Mouse (Mus musculus): ENCODE results near the gene Larp4. TPM values are rescaled to one million over a fixed set of nuclear protein-coding genes. Genes with fewer than 3 reads are reported as not detected.

Larp4 gene
- polyA plus RNA-seq, 1 experiment, result 19.6 TPM

- Histone ChIP-seq H3K27me3 (ENCODE audit: control insufficient read depth, insufficient read depth, insufficient read length) (peaks cover 8% of the 10 kb centered on the region), H3K4me3 (ENCODE audit: insufficient read depth, poor library complexity, severe bottlenecking) (no peak overlapping the region), H3K36me3 (ENCODE audit: control insufficient read depth, insufficient read depth) (no peaks in the 10 kb centered on the region), H3K79me2 (ENCODE audit: control insufficient read depth, insufficient read depth) (no peaks in the 10 kb centered on the region), H3ac (ENCODE audit: control insufficient read depth, insufficient read length, low read depth) (no peak overlapping the region), H3K79me3 (ENCODE audit: low read depth) (no peaks in the 10 kb centered on the region)
- TF ChIP-seq CEBPB (IDR thresholded peaks at IDR 0.05; ENCODE audit: low read depth), result no peak
- no peak for TF ChIP-seq USF1 (IDR thresholded peaks at IDR 0.05; ENCODE audit: low read depth)
- no peak for TF ChIP-seq FOSL1 (IDR thresholded peaks at IDR 0.05; ENCODE audit: insufficient read depth, low read length, poor library complexity, severe bottlenecking)
- TF ChIP-seq MYOG (IDR thresholded peaks at IDR 0.05; ENCODE audit: control insufficient read depth, extremely low read depth, insufficient read length), result no peak
- TF ChIP-seq MAX (IDR thresholded peaks at IDR 0.05), result no peak
- no peak for TF ChIP-seq CTCF (IDR thresholded peaks at IDR 0.05; ENCODE audit: control insufficient read depth, insufficient read depth, insufficient read length)
- TF ChIP-seq MYOD1 (IDR thresholded peaks at IDR 0.05; ENCODE audit: control insufficient read depth, insufficient read length, low read depth), result no peak
These were observed 28.8 kb upstream of the Larp4 start for GRCm38 (mm10) chr15:99940970-99941630.

GRCm38 (mm10) chr15:99955324-99955723 is 14.5 kb upstream of the Larp4 start:
- Histone ChIP-seq H3K4me3 (ENCODE audit: insufficient read depth, poor library complexity, severe bottlenecking) (no peak overlapping the region), H3K79me3 (ENCODE audit: low read depth) (no peaks in the 10 kb centered on the region), H3K36me3 (ENCODE audit: control insufficient read depth, insufficient read depth) (no peaks in the 10 kb centered on the region), H3ac (ENCODE audit: control insufficient read depth, insufficient read length, low read depth) (no peak overlapping the region), H3K27me3 (ENCODE audit: control insufficient read depth, insufficient read depth, insufficient read length) (peaks cover 12% of the 10 kb centered on the region), H3K79me2 (ENCODE audit: control insufficient read depth, insufficient read depth) (no peaks in the 10 kb centered on the region)
- TF ChIP-seq CEBPB (IDR thresholded peaks at IDR 0.05; ENCODE audit: low read depth), result no peak
- TF ChIP-seq MYOG (IDR thresholded peaks at IDR 0.05; ENCODE audit: control insufficient read depth, extremely low read depth, insufficient read length), result no peak
- no peak for TF ChIP-seq MAX (IDR thresholded peaks at IDR 0.05)
- TF ChIP-seq MYOD1 (IDR thresholded peaks at IDR 0.05; ENCODE audit: control insufficient read depth, insufficient read length, low read depth), result no peak
- no peak for TF ChIP-seq FOSL1 (IDR thresholded peaks at IDR 0.05; ENCODE audit: insufficient read depth, low read length, poor library complexity, severe bottlenecking)
- TF ChIP-seq CTCF (IDR thresholded peaks at IDR 0.05; ENCODE audit: control insufficient read depth, insufficient read depth, insufficient read length), result no peak
- no peak for TF ChIP-seq USF1 (IDR thresholded peaks at IDR 0.05; ENCODE audit: low read depth)

- TF ChIP-seq MYOG (IDR thresholded peaks at IDR 0.05; ENCODE audit: control insufficient read depth, extremely low read depth, insufficient read length) (no peak), CEBPB (IDR thresholded peaks at IDR 0.05; ENCODE audit: low read depth) (peak; percentile 39)
- H3K79me2 ChIP-seq (ENCODE audit: control insufficient read depth, insufficient read depth), result no peaks in the 10 kb centered on the region
- peaks cover 40% of the 10 kb centered on the region for H3K27me3 ChIP-seq (ENCODE audit: control insufficient read depth, insufficient read depth, insufficient read length)
- no peak overlapping the region for H3ac ChIP-seq (ENCODE audit: control insufficient read depth, insufficient read length, low read depth)
- H3K4me3 ChIP-seq (ENCODE audit: insufficient read depth, poor library complexity, severe bottlenecking), result no peak overlapping the region
- no peaks in the 10 kb centered on the region for H3K36me3 ChIP-seq (ENCODE audit: control insufficient read depth, insufficient read depth)
- H3K79me3 ChIP-seq (ENCODE audit: low read depth), result no peaks in the 10 kb centered on the region
These were observed 4.6 kb upstream of the Larp4 start for GRCm38 (mm10) chr15:99965103-99965775.

GRCm38 (mm10) chr15:99966961-99967360 is 2.9 kb upstream of the Larp4 start, which contains the start of gene Fam186a:
TSS of gene Fam186a (minus strand) at chr15:99967061.
- no peaks in the 10 kb centered on the region for H3K79me2 ChIP-seq (ENCODE audit: control insufficient read depth, insufficient read depth)
- H3K36me3 ChIP-seq (ENCODE audit: control insufficient read depth, insufficient read depth), result no peaks in the 10 kb centered on the region
- no peak within 1 kb of the TSS for H3K4me3 ChIP-seq (ENCODE audit: insufficient read depth, poor library complexity, severe bottlenecking)
- no peak within 1 kb of the TSS for H3ac ChIP-seq (ENCODE audit: control insufficient read depth, insufficient read length, low read depth)
- TF ChIP-seq MYOD1 (IDR thresholded peaks at IDR 0.05; ENCODE audit: control insufficient read depth, insufficient read length, low read depth) (no peak), USF1 (IDR thresholded peaks at IDR 0.05; ENCODE audit: low read depth) (no peak), FOSL1 (IDR thresholded peaks at IDR 0.05; ENCODE audit: insufficient read depth, low read length, poor library complexity, severe bottlenecking) (no peak), MYOG (IDR thresholded peaks at IDR 0.05; ENCODE audit: control insufficient read depth, extremely low read depth, insufficient read length) (no peak), CTCF (IDR thresholded peaks at IDR 0.05; ENCODE audit: control insufficient read depth, insufficient read depth, insufficient read length) (no peak), CEBPB (IDR thresholded peaks at IDR 0.05; ENCODE audit: low read depth) (no peak), MAX (IDR thresholded peaks at IDR 0.05) (no peak)
- no peaks in the 10 kb centered on the region for H3K79me3 ChIP-seq (ENCODE audit: low read depth)
- H3K27me3 ChIP-seq (ENCODE audit: control insufficient read depth, insufficient read depth, insufficient read length), result peaks cover 32% of the 10 kb centered on the region

GRCm38 (mm10) chr15:99970606-99971005 is 741 bp downstream of the Larp4 start:
- H3ac ChIP-seq (ENCODE audit: control insufficient read depth, insufficient read length, low read depth), result no peak overlapping the region
- no peaks in the 10 kb centered on the region for H3K36me3 ChIP-seq (ENCODE audit: control insufficient read depth, insufficient read depth)
- H3K79me2 ChIP-seq (ENCODE audit: control insufficient read depth, insufficient read depth), result peaks cover 30% of the 10 kb centered on the region
- peaks cover 10% of the 10 kb centered on the region for H3K27me3 ChIP-seq (ENCODE audit: control insufficient read depth, insufficient read depth, insufficient read length)
- H3K4me3 ChIP-seq (ENCODE audit: insufficient read depth, poor library complexity, severe bottlenecking), result no peak overlapping the region
- TF ChIP-seq USF1 (IDR thresholded peaks at IDR 0.05; ENCODE audit: low read depth) (no peak), CTCF (IDR thresholded peaks at IDR 0.05; ENCODE audit: control insufficient read depth, insufficient read depth, insufficient read length) (no peak), FOSL1 (IDR thresholded peaks at IDR 0.05; ENCODE audit: insufficient read depth, low read length, poor library complexity, severe bottlenecking) (no peak), CEBPB (IDR thresholded peaks at IDR 0.05; ENCODE audit: low read depth) (no peak), MYOD1 (IDR thresholded peaks at IDR 0.05; ENCODE audit: control insufficient read depth, insufficient read length, low read depth) (no peak), MAX (IDR thresholded peaks at IDR 0.05) (no peak), MYOG (IDR thresholded peaks at IDR 0.05; ENCODE audit: control insufficient read depth, extremely low read depth, insufficient read length) (no peak)
- H3K79me3 ChIP-seq (ENCODE audit: low read depth), result peaks cover 28% of the 10 kb centered on the region

Measured in C2C12 (cell line).